8 mouse cellular contexts compared by ENCODE assay signal in genomic region chr11:100524987-100525630, GRCm38 (mm10). TPM values are rescaled to one million over a fixed set of nuclear protein-coding genes. Genes with fewer than 3 reads are reported as not detected.
DNase-seq lines count a peak whose midpoint lies in the region; ATAC-seq and TF ChIP-seq lines count a peak whose summit lies in the region.

No protein-coding gene starts in this region.

- H3K4me2 ChIP-seq in forebrain, embryonic 12.5 days: peak overlapping the region; percentile 89
- H3K4me2 ChIP-seq in limb, embryonic 14.5 days (replicated peaks; ENCODE audit: low read depth, low read length, severe bottlenecking): peak overlapping the region; percentile 88
- H3K4me2 ChIP-seq in midbrain, embryonic 13.5 days (replicated peaks): peak overlapping the region; percentile 89

- H3K27ac ChIP-seq in forebrain, embryonic 12.5 days: no peak overlapping the region
- no peak overlapping the region for H3K27ac ChIP-seq in limb, embryonic 14.5 days (replicated peaks; ENCODE audit: low read depth, low read length)
- H3K27ac ChIP-seq in midbrain, embryonic 13.5 days: no peak overlapping the region

- H3K9ac ChIP-seq in forebrain, embryonic 12.5 days: peak overlapping the region; percentile 93; the same call in 1 of the 2 replicates
- H3K9ac ChIP-seq in limb, embryonic 14.5 days (ENCODE audit: low read depth, low read length, severe bottlenecking): no peak overlapping the region
- H3K9ac ChIP-seq in midbrain, embryonic 13.5 days (replicated peaks): peak overlapping the region; percentile 90

- H3K9me3 ChIP-seq in forebrain, embryonic 12.5 days: no peaks in the 10 kb centered on the region
- no peaks in the 10 kb centered on the region for H3K9me3 ChIP-seq in limb, embryonic 14.5 days (ENCODE audit: control insufficient read depth, low read length)
- no peaks in the 10 kb centered on the region for H3K9me3 ChIP-seq in midbrain, embryonic 13.5 days

- peak overlapping the region; percentile 83 for H3K4me3 ChIP-seq in forebrain, embryonic 12.5 days (replicated peaks)
- H3K4me3 ChIP-seq in limb, embryonic 14.5 days (replicated peaks; ENCODE audit: low read length): peak overlapping the region; percentile 83; the same call in 1 of the 2 replicates
- peak overlapping the region; percentile 94 for H3K4me3 ChIP-seq in midbrain, embryonic 13.5 days (replicated peaks)

- 64% methylated on average over 11 of the region's 11 CpGs for WGBS in forebrain, embryonic 12.5 days
- 53% methylated on average over 11 of the region's 11 CpGs for WGBS in limb, embryonic 14.5 days
- WGBS in midbrain, embryonic 13.5 days: 54% methylated on average over 11 of the region's 11 CpGs

- peaks cover 45% of the 10 kb centered on the region for H3K36me3 ChIP-seq in forebrain, embryonic 12.5 days (replicated peaks)
- peaks cover 38% of the 10 kb centered on the region for H3K36me3 ChIP-seq in limb, embryonic 14.5 days (ENCODE audit: control insufficient read depth, insufficient read depth, low read length)
- H3K36me3 ChIP-seq in midbrain, embryonic 13.5 days: peaks cover 44% of the 10 kb centered on the region

- peaks cover 36% of the 10 kb centered on the region for H3K4me1 ChIP-seq in forebrain, embryonic 12.5 days
- H3K4me1 ChIP-seq in limb, embryonic 14.5 days (ENCODE audit: control insufficient read depth, insufficient read depth, low read length): peaks cover 20% of the 10 kb centered on the region
- peaks cover 38% of the 10 kb centered on the region for H3K4me1 ChIP-seq in midbrain, embryonic 13.5 days (replicated peaks)

- no peak for ATAC-seq in forebrain, embryonic 12.5 days (ENCODE audit: low FRiP score)
- ATAC-seq in limb, embryonic 14.5 days (ENCODE audit: low FRiP score, low read depth): no peak
- ATAC-seq in midbrain, embryonic 13.5 days: no peak
- no peak for ATAC-seq in frontal cortex, adult (ENCODE audit: low TSS enrichment)

- no peaks in the 10 kb centered on the region for H3K27me3 ChIP-seq in forebrain, embryonic 12.5 days
- no peaks in the 10 kb centered on the region for H3K27me3 ChIP-seq in limb, embryonic 14.5 days (ENCODE audit: control insufficient read depth, insufficient read depth, low read length)
- no peaks in the 10 kb centered on the region for H3K27me3 ChIP-seq in midbrain, embryonic 13.5 days

- no peak for TF ChIP-seq POLR2A in limb, embryonic 14.5 days (IDR thresholded peaks at IDR 0.05; ENCODE audit: borderline replicate concordance, extremely low read depth, insufficient read depth, insufficient read length)

- DNase-seq in heart, adult 18-20 months: peak; percentile 15 to 21
- DNase-seq in heart, adult 9 months (ENCODE audit: low spot score in 2 of 2): no peak
- no peak for DNase-seq in limb, embryonic 14.5 days (ENCODE audit: low spot score)
- DNase-seq in urinary bladder, adult 2 months (ENCODE audit: low spot score): no peak
- no peak for DNase-seq in urinary bladder, postnatal 4 days (ENCODE audit: low spot score in 2 of 2)

RNA-seq across cellular contexts. Expression of gene Acly, which starts 2.7 kb away (rescaled TPM):
- 10 to 100 TPM; 35.6 to 80.9 TPM for total RNA-seq in heart, adult 18-20 months (2021)
- 320 and 356 TPM in 2 replicates for polyA plus RNA-seq in forebrain, embryonic 12.5 days (2016; fragmentation: Nextera tagmentation; extraction: Ambion mirVana)
- polyA plus RNA-seq in limb, embryonic 14.5 days (2012; rRNA removed): 108 and 118 TPM in 2 replicates
- polyA plus RNA-seq in limb, embryonic 14.5 days (2014; fragmentation: Nextera tagmentation; extraction: Ambion mirVana): 156 and 159 TPM in 2 replicates
- polyA plus RNA-seq in midbrain, embryonic 13.5 days (2015; fragmentation: Nextera tagmentation; extraction: Ambion mirVana): 272 and 273 TPM in 2 replicates
- polyA plus RNA-seq in urinary bladder, adult 2 months (2012; rRNA removed): 83.9 and 93.7 TPM in 2 replicates

RNA-seq across cellular contexts. Expression of gene Ttc25, which starts 20.3 kb away (rescaled TPM):
- total RNA-seq in heart, adult 18-20 months (2021): under 1 TPM; 0.17 to 0.46 TPM
- polyA plus RNA-seq in forebrain, embryonic 12.5 days (2016; fragmentation: Nextera tagmentation; extraction: Ambion mirVana): 2.1 and 2.6 TPM in 2 replicates
- polyA plus RNA-seq in limb, embryonic 14.5 days (2012; rRNA removed): 0.42 and 0.55 TPM in 2 replicates
- 0.14 and 0.40 TPM in 2 replicates for polyA plus RNA-seq in limb, embryonic 14.5 days (2014; fragmentation: Nextera tagmentation; extraction: Ambion mirVana)
- polyA plus RNA-seq in midbrain, embryonic 13.5 days (2015; fragmentation: Nextera tagmentation; extraction: Ambion mirVana): 2.8 and 3.0 TPM in 2 replicates
- 0.26 and 0.60 TPM in 2 replicates for polyA plus RNA-seq in urinary bladder, adult 2 months (2012; rRNA removed)

RNA-seq across cellular contexts. Expression of gene Cnp, which starts 49.6 kb away (rescaled TPM):
- total RNA-seq in heart, adult 18-20 months (2021): 1 to 10 TPM; 6.1 to 7.7 TPM
- polyA plus RNA-seq in forebrain, embryonic 12.5 days (2016; fragmentation: Nextera tagmentation; extraction: Ambion mirVana): 19.4 and 23.4 TPM in 2 replicates
- polyA plus RNA-seq in limb, embryonic 14.5 days (2012; rRNA removed): 15.9 and 17.0 TPM in 2 replicates
- 21.3 and 26.0 TPM in 2 replicates for polyA plus RNA-seq in limb, embryonic 14.5 days (2014; fragmentation: Nextera tagmentation; extraction: Ambion mirVana)
- polyA plus RNA-seq in midbrain, embryonic 13.5 days (2015; fragmentation: Nextera tagmentation; extraction: Ambion mirVana): 21.5 and 23.6 TPM in 2 replicates
- 34.9 and 36.0 TPM in 2 replicates for polyA plus RNA-seq in urinary bladder, adult 2 months (2012; rRNA removed)

RNA-seq across cellular contexts. Expression of gene Klhl11, which starts 52.6 kb away (rescaled TPM):
- 1 to 10 TPM; 7.2 to 7.7 TPM for total RNA-seq in heart, adult 18-20 months (2021)
- 13.9 and 16.7 TPM in 2 replicates for polyA plus RNA-seq in forebrain, embryonic 12.5 days (2016; fragmentation: Nextera tagmentation; extraction: Ambion mirVana)
- polyA plus RNA-seq in limb, embryonic 14.5 days (2012; rRNA removed): 5.5 and 5.8 TPM in 2 replicates
- 11.5 and 12.5 TPM in 2 replicates for polyA plus RNA-seq in limb, embryonic 14.5 days (2014; fragmentation: Nextera tagmentation; extraction: Ambion mirVana)
- polyA plus RNA-seq in midbrain, embryonic 13.5 days (2015; fragmentation: Nextera tagmentation; extraction: Ambion mirVana): 12.9 and 13.1 TPM in 2 replicates
- 12.2 and 13.2 TPM in 2 replicates for polyA plus RNA-seq in urinary bladder, adult 2 months (2012; rRNA removed)

Comparison
In these comparisons a context has a peak if more than half of its experiments do, and no peak if none do; other contexts are left out.
1. DNase-seq: peak in heart, adult 18-20 months (2 of 2); none in heart, adult 9 months (0 of 2), limb, embryonic 14.5 days (single experiment), urinary bladder, adult 2 months (single experiment) and urinary bladder, postnatal 4 days (0 of 2).
2. Peak in every context shown above with its lines, with median percentiles within 50 percentile points of each other: H3K4me2 ChIP-seq and H3K4me3 ChIP-seq.